Mouse (Mus musculus): ENCODE results near the gene Sfi1. TPM values are rescaled to one million over a fixed set of nuclear protein-coding genes. Genes with fewer than 3 reads are reported as not detected.
"Not testable (repeated sequence)": the region's sequence is repeated elsewhere in the genome, so short reads cannot be mapped to it uniquely, and the experiment has no call there.

Sfi1 gene
- polyA plus RNA-seq, 1 experiment from 2014 or later = 13.2 TPM

DNA sequence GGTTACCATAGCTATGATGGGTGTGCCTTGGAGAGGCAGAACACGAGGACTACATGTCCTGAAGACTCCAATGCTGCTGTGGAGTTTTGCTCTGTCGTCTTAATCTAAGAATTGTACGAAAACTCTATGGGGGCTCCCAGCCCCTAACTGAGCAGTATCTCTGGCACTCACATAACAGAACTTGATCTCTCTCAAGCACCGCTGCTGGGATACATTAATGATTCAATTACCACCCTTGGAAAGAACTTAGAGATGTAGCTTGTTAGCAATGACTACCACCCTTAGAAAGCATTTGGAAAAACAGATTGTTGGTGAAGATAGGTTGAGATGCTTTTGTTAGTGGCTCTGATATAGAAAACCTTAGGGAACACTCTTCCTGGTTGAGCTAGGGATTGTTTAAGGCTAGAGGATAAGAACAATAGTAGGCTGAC, 25.7 kb downstream of the Sfi1 start:
- not testable (repeated sequence) for H3K4me2 ChIP-seq (ENCODE audit: low read length); ATAC-seq (ENCODE audit: low FRiP score, low TSS enrichment); H3K36me3 ChIP-seq (ENCODE audit: control insufficient read depth, insufficient read depth, low read length); H3K9ac ChIP-seq (replicated peaks; ENCODE audit: low read length); H3K27me3 ChIP-seq (ENCODE audit: control insufficient read depth, insufficient read depth, low read length); DNase-seq; H3K27ac ChIP-seq (replicated peaks; ENCODE audit: low read depth, low read length); H3K4me3 ChIP-seq (replicated peaks; ENCODE audit: low read depth, low read length); H3K4me1 ChIP-seq (ENCODE audit: control insufficient read depth, insufficient read depth, low read length)
- peaks cover 15% of the 10 kb centered on the region for H3K9me3 ChIP-seq (ENCODE audit: control insufficient read depth, low read length)
- WGBS = 73% methylated on average over 4 of the region's 4 CpGs

DNA sequence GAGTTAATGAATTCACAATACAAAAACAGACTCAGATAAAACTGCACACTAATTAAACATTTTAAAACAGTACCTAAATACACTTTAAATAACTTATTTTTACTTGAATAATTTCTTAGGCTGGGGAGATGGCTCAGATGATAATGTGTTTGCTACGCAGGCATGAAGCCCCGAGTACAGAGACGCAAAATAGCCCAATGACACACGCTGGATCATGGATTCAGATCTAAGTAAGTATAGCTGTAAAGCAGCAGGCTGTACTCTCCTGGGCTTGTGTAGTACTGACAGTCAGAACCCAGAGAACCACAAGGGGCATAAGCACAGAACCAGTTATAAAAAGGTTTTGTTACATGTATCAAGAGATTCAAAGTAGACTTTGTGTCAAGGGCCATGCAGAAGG, 26.1 kb downstream of the Sfi1 start:
- 93% methylated on average over 4 of the region's 4 CpGs for WGBS
- not testable (repeated sequence) for DNase-seq; H3K4me2 ChIP-seq (ENCODE audit: low read length); ATAC-seq (ENCODE audit: low FRiP score, low TSS enrichment); H3K9ac ChIP-seq (replicated peaks; ENCODE audit: low read length); H3K27me3 ChIP-seq (ENCODE audit: control insufficient read depth, insufficient read depth, low read length); H3K4me1 ChIP-seq (ENCODE audit: control insufficient read depth, insufficient read depth, low read length); H3K27ac ChIP-seq (replicated peaks; ENCODE audit: low read depth, low read length); H3K36me3 ChIP-seq (ENCODE audit: control insufficient read depth, insufficient read depth, low read length); H3K4me3 ChIP-seq (replicated peaks; ENCODE audit: low read depth, low read length)
- H3K9me3 ChIP-seq (ENCODE audit: control insufficient read depth, low read length) = peaks cover 19% of the 10 kb centered on the region

- H3K9me3 ChIP-seq (ENCODE audit: control insufficient read depth, low read length) = peaks cover 21% of the 10 kb centered on the region
- H3K4me1 ChIP-seq (ENCODE audit: control insufficient read depth, insufficient read depth, low read length) = not testable (repeated sequence)
Measured at GRCm38 (mm10) chr11:3166321-3166720, 26.9 kb downstream of the Sfi1 start.

DNA sequence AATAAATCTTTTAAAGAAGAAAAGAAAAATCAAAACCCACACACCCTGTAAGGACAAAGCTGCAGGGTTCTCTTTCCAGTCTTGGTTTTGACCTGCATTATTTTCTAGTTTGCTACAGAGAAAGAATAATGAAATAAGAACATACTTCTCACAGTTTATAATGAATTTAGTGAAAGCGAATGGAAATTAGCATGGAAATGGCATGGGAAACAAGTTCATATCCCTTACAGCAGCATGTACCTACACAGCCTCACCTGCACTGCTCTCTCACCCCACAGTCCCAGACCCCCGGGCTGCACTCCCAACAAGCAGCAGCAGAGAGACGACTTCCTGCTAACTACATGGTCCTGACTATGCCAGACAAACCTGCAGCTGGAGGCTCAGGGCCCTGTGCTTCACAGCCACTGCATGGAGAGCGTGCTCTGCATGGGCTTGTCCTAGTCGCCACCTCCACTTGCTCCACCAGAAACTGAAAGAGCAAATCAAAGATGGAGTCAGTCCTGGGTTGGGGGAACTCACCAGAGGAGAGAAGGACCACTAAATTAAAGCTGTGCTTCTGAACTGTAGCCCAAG, 28.0 kb downstream of the Sfi1 start:
- H3K4me3 ChIP-seq (replicated peaks; ENCODE audit: low read depth, low read length); H3K36me3 ChIP-seq (ENCODE audit: control insufficient read depth, insufficient read depth, low read length); H3K4me2 ChIP-seq (ENCODE audit: low read length); H3K9ac ChIP-seq (replicated peaks; ENCODE audit: low read length); H3K27me3 ChIP-seq (ENCODE audit: control insufficient read depth, insufficient read depth, low read length); H3K4me1 ChIP-seq (ENCODE audit: control insufficient read depth, insufficient read depth, low read length); DNase-seq; H3K27ac ChIP-seq (replicated peaks; ENCODE audit: low read depth, low read length): not testable (repeated sequence)
- ATAC-seq (ENCODE audit: low FRiP score, low TSS enrichment) = peak; percentile 31
- peaks cover 22% of the 10 kb centered on the region for H3K9me3 ChIP-seq (ENCODE audit: control insufficient read depth, low read length)
- WGBS = 79% methylated on average over 3 of the region's 5 CpGs

More at GRCm38 (mm10) chr11:3166321-3166720, 26.9 kb downstream of the Sfi1 start:
- not testable (repeated sequence) for H3K36me3 ChIP-seq (ENCODE audit: control insufficient read depth, insufficient read depth, low read length); H3K9ac ChIP-seq (replicated peaks; ENCODE audit: low read length); H3K4me2 ChIP-seq (ENCODE audit: low read length); DNase-seq; H3K4me3 ChIP-seq (replicated peaks; ENCODE audit: low read depth, low read length); H3K27ac ChIP-seq (replicated peaks; ENCODE audit: low read depth, low read length); ATAC-seq (ENCODE audit: low FRiP score, low TSS enrichment); H3K27me3 ChIP-seq (ENCODE audit: control insufficient read depth, insufficient read depth, low read length)

- H3K4me2 ChIP-seq (ENCODE audit: low read length); H3K4me1 ChIP-seq (ENCODE audit: control insufficient read depth, insufficient read depth, low read length): not testable (repeated sequence)
- WGBS = 73% methylated on average over 3 of the region's 3 CpGs
Measured at GRCm38 (mm10) chr11:3163661-3164060, 29.6 kb downstream of the Sfi1 start.

DNA sequence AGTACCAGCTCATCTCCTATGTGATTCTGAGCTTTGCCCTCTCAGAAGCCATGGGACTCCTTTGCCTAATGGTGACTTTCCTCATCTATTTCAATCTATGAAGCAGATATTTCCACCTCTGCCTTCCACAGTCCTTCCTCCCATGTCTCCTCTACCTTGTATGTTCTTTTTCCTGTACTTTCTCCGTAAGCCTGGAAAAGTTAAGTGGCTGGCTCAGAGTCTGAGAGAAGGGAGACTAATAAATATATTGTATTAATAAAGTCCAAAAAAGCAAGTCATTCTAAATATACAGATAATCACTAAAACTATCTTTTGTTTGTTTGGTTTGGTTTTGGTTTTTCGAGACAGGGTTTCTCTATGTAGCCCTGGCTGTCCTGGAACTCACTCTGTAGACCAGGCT, 30.1 kb downstream of the Sfi1 start:
- not testable (repeated sequence) for H3K4me3 ChIP-seq (replicated peaks; ENCODE audit: low read depth, low read length); H3K27ac ChIP-seq (replicated peaks; ENCODE audit: low read depth, low read length); ATAC-seq (ENCODE audit: low FRiP score, low TSS enrichment); H3K4me1 ChIP-seq (ENCODE audit: control insufficient read depth, insufficient read depth, low read length); H3K36me3 ChIP-seq (ENCODE audit: control insufficient read depth, insufficient read depth, low read length); H3K27me3 ChIP-seq (ENCODE audit: control insufficient read depth, insufficient read depth, low read length); H3K4me2 ChIP-seq (ENCODE audit: low read length); H3K9ac ChIP-seq (replicated peaks; ENCODE audit: low read length); DNase-seq
- H3K9me3 ChIP-seq (ENCODE audit: control insufficient read depth, low read length) = peaks cover 23% of the 10 kb centered on the region
- 81% methylated on average over 2 of the region's 2 CpGs for WGBS

More at GRCm38 (mm10) chr11:3163661-3164060, 29.6 kb downstream of the Sfi1 start:
- peaks cover 22% of the 10 kb centered on the region for H3K9me3 ChIP-seq (ENCODE audit: control insufficient read depth, low read length)
- ATAC-seq (ENCODE audit: low FRiP score, low TSS enrichment); H3K27ac ChIP-seq (replicated peaks; ENCODE audit: low read depth, low read length); H3K9ac ChIP-seq (replicated peaks; ENCODE audit: low read length); H3K36me3 ChIP-seq (ENCODE audit: control insufficient read depth, insufficient read depth, low read length); H3K27me3 ChIP-seq (ENCODE audit: control insufficient read depth, insufficient read depth, low read length); DNase-seq; H3K4me3 ChIP-seq (replicated peaks; ENCODE audit: low read depth, low read length): not testable (repeated sequence)

DNA sequence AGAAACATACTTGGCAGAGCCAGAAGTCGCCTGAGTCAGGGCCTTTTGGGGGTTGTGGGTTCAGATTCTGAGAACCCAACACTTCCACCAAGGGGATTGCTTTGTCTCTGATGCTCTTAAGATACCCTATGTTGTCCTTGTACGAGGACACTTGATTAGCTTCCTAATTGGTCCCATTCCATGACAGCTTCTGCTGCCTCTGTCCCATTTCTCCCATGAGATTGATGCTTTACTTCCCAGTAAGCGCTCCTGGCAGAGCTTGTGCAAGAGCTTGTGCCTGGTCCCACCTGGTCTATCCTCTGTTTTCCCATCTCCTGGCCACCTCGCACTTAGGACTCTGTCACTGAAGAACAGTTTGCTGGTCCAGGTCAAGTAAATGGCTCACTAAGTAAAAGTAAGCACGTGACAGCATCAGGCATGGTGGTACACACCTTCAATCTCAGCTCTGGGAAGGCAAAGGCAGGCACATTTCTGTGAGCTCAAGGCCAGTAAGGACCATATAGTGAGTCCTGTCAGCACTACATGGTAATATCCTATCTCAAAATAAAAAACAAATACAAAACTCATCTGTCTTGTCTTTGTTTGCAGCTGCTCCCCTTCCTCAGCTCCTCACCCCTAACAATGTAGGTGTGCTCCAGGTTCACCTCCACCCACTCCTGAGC, 30.9 kb downstream of the Sfi1 start:
- WGBS = 68% methylated on average over 5 of the region's 5 CpGs
- H3K27ac ChIP-seq (replicated peaks; ENCODE audit: low read depth, low read length); H3K4me3 ChIP-seq (replicated peaks; ENCODE audit: low read depth, low read length): not testable (repeated sequence)

DNA sequence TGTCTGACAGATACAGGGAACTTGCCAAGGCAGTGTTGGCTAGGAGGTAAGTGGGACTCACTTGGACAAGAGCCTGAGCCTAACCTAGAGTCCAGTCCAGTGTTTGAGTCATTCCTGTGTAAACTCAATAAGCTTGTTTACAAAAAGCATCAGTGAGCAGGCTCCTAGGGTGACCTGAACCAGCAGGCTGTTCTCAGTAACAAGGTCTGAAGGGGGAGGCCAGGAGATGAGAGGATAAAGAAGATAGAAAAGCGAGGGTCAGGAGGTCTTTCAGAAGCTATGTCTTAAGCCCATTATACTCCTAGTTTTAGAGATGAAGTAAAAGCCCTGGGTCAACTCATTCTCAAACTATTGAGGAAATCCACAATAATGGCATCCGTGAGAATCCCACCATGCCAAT, 31.9 kb downstream of the Sfi1 start:
- not testable (repeated sequence) for H3K9ac ChIP-seq (replicated peaks; ENCODE audit: low read length); DNase-seq; H3K27ac ChIP-seq (replicated peaks; ENCODE audit: low read depth, low read length); H3K4me2 ChIP-seq (ENCODE audit: low read length); H3K4me3 ChIP-seq (replicated peaks; ENCODE audit: low read depth, low read length); ATAC-seq (ENCODE audit: low FRiP score, low TSS enrichment); H3K27me3 ChIP-seq (ENCODE audit: control insufficient read depth, insufficient read depth, low read length); H3K36me3 ChIP-seq (ENCODE audit: control insufficient read depth, insufficient read depth, low read length); H3K4me1 ChIP-seq (ENCODE audit: control insufficient read depth, insufficient read depth, low read length)
- 58% methylated on average over 1 of the region's 2 CpGs for WGBS
- peaks cover 20% of the 10 kb centered on the region for H3K9me3 ChIP-seq (ENCODE audit: control insufficient read depth, low read length)

More for the DNA sequence above, 30.9 kb downstream of the Sfi1 start:
- not testable (repeated sequence) for H3K27me3 ChIP-seq (ENCODE audit: control insufficient read depth, insufficient read depth, low read length); DNase-seq; H3K9ac ChIP-seq (replicated peaks; ENCODE audit: low read length); H3K4me2 ChIP-seq (ENCODE audit: low read length); H3K4me1 ChIP-seq (ENCODE audit: control insufficient read depth, insufficient read depth, low read length); H3K36me3 ChIP-seq (ENCODE audit: control insufficient read depth, insufficient read depth, low read length)
- peak; percentile 41 for ATAC-seq (ENCODE audit: low FRiP score, low TSS enrichment)
- H3K9me3 ChIP-seq (ENCODE audit: control insufficient read depth, low read length) = peaks cover 20% of the 10 kb centered on the region

DNA sequence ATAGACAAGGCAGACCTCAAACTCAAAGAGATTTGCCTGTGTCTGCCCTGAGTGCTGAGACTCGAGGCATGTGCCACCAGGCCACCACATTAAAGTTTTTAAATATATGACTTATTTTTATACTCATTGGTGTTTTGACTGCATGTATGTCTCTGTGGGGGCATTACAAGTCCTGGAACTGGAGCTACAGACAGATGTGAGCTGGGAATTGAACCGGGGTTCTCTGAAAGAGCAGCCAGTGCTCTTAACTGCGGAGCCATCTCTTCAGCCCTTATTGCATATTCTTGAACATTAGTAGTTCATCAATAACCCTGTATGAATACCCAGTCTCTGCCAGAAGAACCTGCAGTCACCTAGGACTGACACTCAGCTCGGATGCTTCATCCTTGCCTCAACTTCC, 34.5 kb downstream of the Sfi1 start:
- H3K9me3 ChIP-seq (ENCODE audit: control insufficient read depth, low read length) = peaks cover 18% of the 10 kb centered on the region
- H3K4me1 ChIP-seq (ENCODE audit: control insufficient read depth, insufficient read depth, low read length); H3K27ac ChIP-seq (replicated peaks; ENCODE audit: low read depth, low read length); H3K9ac ChIP-seq (replicated peaks; ENCODE audit: low read length); ATAC-seq (ENCODE audit: low FRiP score, low TSS enrichment); H3K27me3 ChIP-seq (ENCODE audit: control insufficient read depth, insufficient read depth, low read length); H3K4me3 ChIP-seq (replicated peaks; ENCODE audit: low read depth, low read length); DNase-seq; H3K36me3 ChIP-seq (ENCODE audit: control insufficient read depth, insufficient read depth, low read length); H3K4me2 ChIP-seq (ENCODE audit: low read length): not testable (repeated sequence)
- 87% methylated on average over 4 of the region's 4 CpGs for WGBS
